Mouse (Mus musculus) gastrocnemius, postnatal 36 days (tissue): ENCODE measurements around the gene Tm4sf1. TPM values are rescaled to one million over a fixed set of nuclear protein-coding genes. Genes with fewer than 3 reads are reported as not detected.

ENCODE experiments used
- DNase-seq, 2 experiments: peaks; one replicate each; pipeline ENCODE4 v3.0.0; 2022
- intact Hi-C: fragments of 180-260 bp; cut with DNase I; formaldehyde crosslinking; loops from one replicate; pipeline ENCODE4 v1.15.1; 2025
- long read RNA-seq, 2 experiments: library from polyadenylated mRNA; stranded (forward); transcript quantifications; one replicate each; pipeline ENCODE4 v2.0.0; 2021
- total RNA-seq, 2 experiments: library from RNA; stranded (reverse); gene quantifications; 2 replicates each; pipeline ENCODE4 v1.2.3; 2021

The Tm4sf1 gene
- total RNA-seq, result 10 to 100 TPM; 18.9 TPM
- long read RNA-seq, experiment 1, transcript Tm4sf1-202 (5 exons, 2,855 nt), result major isoform, 19 of 21 reads
- long read RNA-seq, experiment 1, partial matches to known transcripts, result 1 of 21 reads
- long read RNA-seq, experiment 1, other reads (novel, unspliced or antisense), result 1 of 21 reads
- long read RNA-seq, experiment 2, transcript Tm4sf1-202 (5 exons, 2,855 nt), result major isoform, 19 of 21 reads
- long read RNA-seq, experiment 2, partial matches to known transcripts, result 0 of 21 reads
- long read RNA-seq, experiment 2, other reads (novel, unspliced or antisense), result 2 of 21 reads

DNA sequence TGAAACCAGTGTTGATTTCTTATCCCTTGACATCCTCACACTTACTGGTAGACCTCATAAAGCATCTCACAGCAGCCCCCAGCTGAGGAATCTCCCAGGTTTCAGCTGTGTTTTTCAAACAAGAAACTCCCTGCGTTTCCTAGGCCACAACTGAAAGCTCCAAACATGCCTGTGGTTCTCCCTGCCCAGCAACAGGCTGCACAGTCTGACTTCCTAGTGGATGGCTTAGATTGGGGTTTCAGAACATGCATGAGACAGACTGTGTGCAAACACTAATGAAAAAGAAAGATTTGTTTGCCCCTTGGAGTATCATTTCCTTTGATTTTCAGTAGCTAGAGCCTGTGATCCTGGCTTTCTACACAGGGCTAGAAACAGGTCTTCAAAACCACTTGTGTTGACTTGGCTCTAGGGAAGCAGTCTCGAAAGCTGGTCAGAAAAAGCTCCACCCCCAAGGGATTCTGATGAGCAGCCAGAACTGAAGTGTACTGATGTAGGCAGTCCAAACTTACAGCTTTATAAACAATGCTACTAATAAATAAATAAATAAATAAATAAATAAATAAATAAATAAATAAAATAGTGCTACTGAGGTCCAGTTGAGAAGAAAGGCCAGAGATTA lies at the start of gene Tm4sf1:
Gene Tm4sf1 (minus strand): TSS at position 68 of the 619 bp plus-strand sequence.
- no peak for DNase-seq
- intact Hi-C loops, result no loop called here

GRCm38 (mm10) chr3:57344811-57345210 lies 43.0 kb upstream of the Tm4sf1 start:
- DNase-seq, result no peak
- intact Hi-C loops, result no loop called here

DNA sequence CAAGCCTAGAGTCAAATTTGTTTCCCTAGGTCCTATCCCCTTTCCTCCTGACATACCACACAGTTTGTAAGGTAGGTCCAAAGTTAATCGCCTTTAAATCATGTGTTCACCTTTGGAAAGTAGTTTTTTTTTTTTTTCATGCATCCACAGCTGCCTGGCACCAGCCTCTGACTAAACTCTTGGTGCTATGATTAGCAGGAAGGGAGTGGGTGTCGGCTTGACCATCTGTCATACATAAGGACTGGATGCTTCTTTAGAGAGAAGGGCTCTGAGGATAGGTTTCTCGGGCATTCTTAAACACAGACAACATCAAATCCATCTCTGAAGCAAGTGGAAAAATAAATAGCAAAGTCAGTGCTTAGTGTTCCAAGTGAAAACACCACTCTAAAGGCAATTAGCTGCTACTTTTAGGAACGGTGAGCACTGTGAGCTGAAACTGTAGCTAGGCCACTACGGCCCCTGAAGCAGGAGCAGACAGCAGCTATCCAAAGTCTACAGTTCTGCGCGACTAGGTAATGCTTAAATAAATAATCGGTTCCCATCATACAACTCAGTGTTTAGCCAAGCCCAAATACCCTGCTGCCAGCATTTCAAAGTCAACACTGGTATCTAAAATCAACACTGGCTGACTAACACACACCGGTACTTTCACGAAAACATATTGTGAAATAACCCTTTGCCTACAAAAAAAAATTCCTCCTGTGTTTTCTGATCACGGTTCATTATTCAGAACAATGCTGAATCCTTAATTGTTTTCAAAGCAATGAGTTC lies 42.2 kb upstream of the Tm4sf1 start:
- intact Hi-C loops, result no loop called here

DNA sequence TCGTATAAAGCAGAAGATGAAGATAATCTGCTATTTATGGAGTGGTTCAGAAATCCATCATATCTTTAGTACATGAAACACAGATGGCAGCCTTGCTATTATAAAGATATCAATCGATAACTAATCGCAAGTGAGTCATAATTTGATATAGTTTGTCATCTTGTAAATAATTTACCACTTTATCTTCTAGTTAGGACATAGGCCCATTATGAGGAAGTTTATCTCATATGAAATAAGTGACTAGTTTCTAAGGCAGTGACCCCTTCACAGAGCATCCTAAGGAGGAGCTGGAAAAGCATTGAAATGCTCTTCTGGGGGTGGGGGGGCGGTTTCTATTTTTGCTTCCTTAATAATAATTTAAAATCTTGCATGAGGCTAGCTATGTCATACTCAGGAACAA lies 41.2 kb upstream of the Tm4sf1 start:
- intact Hi-C loops, result no loop called here

More for the DNA sequence above, 42.2 kb upstream of the Tm4sf1 start:
- DNase-seq, result no peak

GRCm38 (mm10) chr3:57341321-57341720 lies 39.5 kb upstream of the Tm4sf1 start:
- DNase-seq, result no peak
- intact Hi-C loops, result no loop called here

More for the DNA sequence above, 41.2 kb upstream of the Tm4sf1 start:
- DNase-seq, result no peak

GRCm38 (mm10) chr3:57335080-57335815 lies 33.5 kb upstream of the Tm4sf1 start:
- DNase-seq, result no peak
- intact Hi-C loops, result no loop called here

GRCm38 (mm10) chr3:57327941-57328340 lies 26.2 kb upstream of the Tm4sf1 start:
- intact Hi-C loops, result no loop called here
- no peak for DNase-seq

- no peak for DNase-seq
- intact Hi-C loops, result no loop called here
Observed at GRCm38 (mm10) chr3:57307076-57307475, 5.3 kb upstream of the Tm4sf1 start.

DNA sequence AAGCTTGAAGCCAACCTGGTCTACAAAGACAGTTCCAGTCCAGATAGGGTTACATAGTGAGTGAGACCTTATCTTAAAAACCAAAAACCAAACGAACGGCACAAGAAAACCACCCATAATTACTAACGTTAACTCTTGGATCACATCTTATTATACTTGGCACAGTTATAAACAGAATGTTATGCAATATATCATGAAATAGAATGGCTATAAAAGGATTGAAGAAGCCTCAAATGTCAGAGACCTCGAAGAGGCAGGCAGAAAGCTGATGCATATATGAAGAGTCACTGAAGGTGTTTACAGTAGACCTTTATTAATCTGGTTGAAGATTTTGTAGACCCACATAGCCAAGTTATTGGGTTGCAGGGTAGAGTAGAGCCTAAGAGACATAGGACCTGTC lies 3.8 kb upstream of the Tm4sf1 start:
- intact Hi-C loops, result no loop called here
- DNase-seq, result no peak

DNA sequence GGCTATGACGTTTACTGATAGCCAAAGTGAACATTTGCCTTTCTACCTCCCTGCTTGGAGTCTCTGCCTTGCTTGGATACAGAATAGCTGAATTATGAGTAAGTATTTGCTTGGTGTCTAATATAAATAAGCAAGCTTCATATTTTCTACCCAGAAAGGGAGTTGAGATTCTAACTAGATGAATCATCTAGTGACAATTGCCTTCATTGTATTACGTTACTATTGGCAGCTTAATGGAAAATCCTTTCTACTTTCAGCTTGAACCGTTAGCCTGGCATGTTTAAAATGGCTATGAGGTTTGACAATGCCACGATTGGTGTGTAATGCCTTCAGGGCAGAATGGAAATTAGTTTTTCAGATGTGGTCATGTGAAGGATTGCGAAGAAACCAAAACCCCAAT lies 2.7 kb upstream of the Tm4sf1 start:
- intact Hi-C loops, result no loop called here
- no peak for DNase-seq

- intact Hi-C loops, result no loop called here
- no peak for DNase-seq
Observed at GRCm38 (mm10) chr3:57304050-57304449, 2.3 kb upstream of the Tm4sf1 start.

DNA sequence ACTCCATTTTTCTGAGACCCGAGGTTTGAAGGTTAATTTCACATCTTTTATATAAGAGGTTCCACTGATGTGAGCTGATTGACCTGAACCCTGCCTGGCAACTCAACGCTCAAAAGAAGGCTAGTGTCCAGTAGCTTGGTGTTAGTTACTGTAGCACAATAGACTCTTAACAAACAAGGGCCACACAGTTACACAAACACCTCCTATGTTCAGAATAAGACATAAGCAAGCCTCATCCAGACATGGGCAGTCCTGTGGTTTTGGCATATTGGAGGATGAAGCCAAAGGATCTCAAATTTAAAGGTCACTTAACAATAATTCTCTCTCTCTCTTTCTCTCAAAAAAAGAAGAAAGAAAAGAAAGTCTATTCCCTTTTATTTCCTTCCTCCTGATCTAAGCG lies 1.7 kb upstream of the Tm4sf1 start:
- DNase-seq, result no peak
- intact Hi-C loops, result no loop called here

DNA sequence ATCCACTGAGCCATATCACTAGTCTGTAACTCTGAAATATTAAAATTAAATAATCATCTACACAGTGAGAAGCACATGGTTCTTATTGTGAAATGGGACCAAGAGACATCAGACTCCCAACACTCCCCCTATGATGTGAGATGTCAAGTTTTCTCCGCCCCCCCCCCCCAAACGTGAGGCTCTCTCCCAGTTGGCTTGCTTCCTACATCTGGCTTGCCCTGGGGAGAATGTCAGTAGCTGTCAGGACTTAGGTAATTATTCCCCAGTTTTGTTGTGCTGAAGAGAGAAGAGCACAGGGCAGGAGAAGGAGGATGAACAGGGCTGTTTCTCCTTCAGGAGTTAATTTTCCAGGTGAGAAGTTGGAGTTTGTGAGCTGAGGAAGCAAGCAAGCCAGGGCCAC lies 1.1 kb upstream of the Tm4sf1 start:
- intact Hi-C loops, result no loop called here
- no peak for DNase-seq

GRCm38 (mm10) chr3:57301366-57301765 lies 422 bp downstream of the Tm4sf1 start:
- DNase-seq, result no peak
- intact Hi-C loops, result no loop called here

DNA sequence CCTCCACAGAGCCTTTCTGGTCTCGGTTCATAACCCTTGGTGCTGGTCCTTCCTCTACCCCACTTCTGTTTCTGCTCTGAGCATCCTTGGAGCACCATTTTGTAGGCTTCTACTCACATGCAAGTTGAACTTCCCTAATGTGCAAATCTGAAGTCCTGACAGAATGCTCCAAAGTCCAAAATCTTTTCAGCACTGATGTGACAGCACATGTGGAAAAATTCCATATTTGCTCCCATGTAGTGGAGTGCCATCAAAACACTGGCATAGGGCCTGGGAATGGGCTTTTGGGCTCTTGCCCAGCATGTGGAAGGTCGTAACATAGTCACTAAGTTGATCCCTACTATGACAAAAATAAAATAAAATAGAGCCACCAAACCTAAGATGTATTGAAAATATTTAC lies 3.8 kb downstream of the Tm4sf1 start:
- intact Hi-C loops, result no loop called here
- DNase-seq, result no peak

DNA sequence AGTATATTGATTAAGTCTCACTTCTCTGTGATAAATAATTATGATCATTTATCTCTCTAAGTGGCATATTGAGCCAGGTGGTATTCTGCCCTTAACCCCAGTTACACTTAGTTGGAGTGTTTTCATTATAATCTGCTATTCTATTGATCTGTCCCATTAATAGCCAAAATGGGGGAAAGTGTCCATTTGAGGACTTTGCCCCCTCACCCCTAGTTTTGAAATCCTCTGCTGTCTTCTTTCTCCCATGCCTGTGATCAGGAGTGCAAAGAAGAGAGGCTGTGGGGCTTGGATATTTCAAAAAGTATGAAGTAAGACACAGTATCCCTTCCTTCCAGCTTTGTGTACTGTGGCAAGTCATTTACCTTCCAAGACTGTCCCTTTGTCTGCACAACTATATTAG lies 5.2 kb downstream of the Tm4sf1 start:
- intact Hi-C loops, result no loop called here
- DNase-seq, result no peak

DNA sequence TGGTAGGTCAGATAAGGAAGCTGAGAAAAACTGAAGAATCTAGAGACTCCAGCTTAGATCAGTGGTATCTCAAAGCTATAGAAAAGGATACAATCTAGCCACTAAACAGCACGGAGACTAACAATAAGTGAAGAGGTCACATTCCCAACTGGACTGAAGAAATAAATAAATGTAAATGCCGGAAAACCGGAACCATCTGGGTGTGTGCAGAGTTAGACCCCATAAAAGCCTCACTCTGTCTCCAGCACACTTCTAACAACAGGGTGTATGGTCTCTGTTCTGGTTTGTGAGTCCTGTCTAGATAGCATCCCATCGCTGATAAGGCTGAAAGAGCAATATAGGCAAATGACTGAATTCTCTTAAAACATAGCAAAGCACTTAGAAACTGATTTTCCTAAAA lies 6.2 kb downstream of the Tm4sf1 start:
- DNase-seq, result no peak
- intact Hi-C loops, result no loop called here

DNA sequence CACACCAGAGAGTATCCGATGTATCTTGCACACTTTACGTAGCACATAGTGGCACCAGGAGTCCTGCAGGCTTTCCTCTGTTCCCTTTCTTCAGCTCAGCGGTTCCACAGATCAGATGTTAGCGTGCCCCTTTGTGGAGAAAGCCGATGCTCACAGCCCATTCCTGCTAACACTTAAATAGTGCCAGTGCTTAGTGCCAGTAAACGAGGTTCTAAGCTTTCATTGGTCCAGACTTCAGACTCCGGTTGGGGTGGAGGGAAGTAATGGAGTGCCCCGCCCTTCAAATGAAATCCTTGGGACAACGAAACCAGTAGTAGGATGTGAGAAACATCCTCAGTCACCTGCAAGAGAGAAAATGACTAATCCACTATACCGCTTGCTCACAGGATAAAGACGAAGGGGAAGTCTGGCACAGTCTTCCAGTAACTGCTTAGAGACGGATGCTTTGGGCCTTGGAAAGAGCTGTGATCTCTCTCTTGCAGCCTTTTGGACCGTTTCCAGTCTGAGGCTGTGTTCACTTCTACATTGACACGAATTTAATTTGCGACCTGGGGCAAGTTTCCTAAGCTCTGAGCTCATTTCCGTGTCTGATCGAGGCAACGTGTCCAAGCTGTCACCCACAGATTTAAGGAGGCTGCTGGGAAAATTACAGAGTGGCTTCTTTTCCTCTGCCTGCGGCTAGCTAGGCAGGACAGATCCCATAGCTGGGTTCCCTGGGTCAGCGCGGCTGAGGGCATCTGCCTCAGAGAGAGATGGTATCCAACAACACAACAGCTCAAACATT lies 6.9 kb downstream of the Tm4sf1 start:
- peak; percentile 28 to 42 for DNase-seq
- intact Hi-C loops, result no loop called here

- intact Hi-C loops, result no loop called here
Observed at GRCm38 (mm10) chr3:57293925-57294324, 7.9 kb downstream of the Tm4sf1 start.

DNA sequence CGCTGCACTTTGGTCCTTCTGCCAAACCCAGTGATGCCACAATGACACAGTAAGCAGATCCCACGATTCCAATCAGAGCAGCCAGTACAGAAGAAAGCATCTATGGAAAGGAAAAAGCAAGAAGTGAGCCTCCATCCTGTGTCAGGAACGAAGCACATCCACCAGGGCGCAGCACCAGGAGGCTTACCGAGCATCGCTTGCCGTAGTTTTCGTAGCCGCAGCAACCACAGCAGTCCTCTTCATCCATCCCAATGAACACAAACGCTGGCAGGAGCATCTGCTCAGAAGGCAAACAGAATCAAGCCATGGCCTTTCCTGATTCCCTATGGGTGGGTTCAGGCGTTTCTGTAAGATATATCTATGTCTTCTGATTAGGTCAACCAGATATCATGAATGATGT lies 9.0 kb downstream of the Tm4sf1 start:
- DNase-seq, result no peak
- intact Hi-C loops, result no loop called here

More at GRCm38 (mm10) chr3:57293925-57294324, 7.9 kb downstream of the Tm4sf1 start:
- DNase-seq, result no peak
